Mouse (Mus musculus) liver, embryonic 11.5 days (tissue): ENCODE results near the gene Dazap1. TPM values are rescaled to one million over a fixed set of nuclear protein-coding genes. Genes with fewer than 3 reads are reported as not detected.

ENCODE experiments used
- ATAC-seq: fragments of 200-750 bp; cut with Nextera tagmentation; replicated peaks from 2 replicates; pipeline ENCODE4 v1.8.0; 2017; ENCODE audit warnings: moderate number of reproducible peaks, mild to moderate bottlenecking, moderate TSS enrichment, moderate library complexity; ENCODE audit not compliant: low FRiP score
- DNase-seq: peaks from one replicate; pipeline ENCODE4 v3.0.0-alpha.2; 2017; ENCODE audit warnings: low spot score
- H3K27ac ChIP-seq: fragments of 300-500 bp; sonication (generic); 2 replicates; pipeline ENCODE4 v1.5.1; 2014; ENCODE audit warnings: mild to moderate bottlenecking, low read depth, low read length, control low read depth
- H3K27me3 ChIP-seq: fragments of 300-500 bp; sonication (generic); replicated peaks from 2 replicates; pipeline ENCODE4 v1.6.1; 2014; ENCODE audit warnings: low read length, mixed read lengths; ENCODE audit not compliant: control insufficient read depth, insufficient read depth
- H3K36me3 ChIP-seq: fragments of 300-500 bp; sonication (generic); 2 replicates; pipeline ENCODE4 v1.6.1; 2014; ENCODE audit warnings: mild to moderate bottlenecking, low read length, moderate library complexity, mixed read lengths; ENCODE audit not compliant: control insufficient read depth, insufficient read depth
- H3K4me1 ChIP-seq: fragments of 300-500 bp; sonication (generic); replicated peaks from 2 replicates; pipeline ENCODE4 v1.6.1; 2014; ENCODE audit warnings: low read length, mixed read lengths; ENCODE audit not compliant: control insufficient read depth, insufficient read depth
- H3K4me2 ChIP-seq: fragments of 300-500 bp; sonication (generic); 2 replicates; pipeline ENCODE4 v1.6.1; 2014; ENCODE audit warnings: mild to moderate bottlenecking, control low read depth, moderate library complexity
- H3K4me3 ChIP-seq: fragments of 300-500 bp; sonication (generic); 2 replicates; pipeline ENCODE4 v1.5.1; 2014; ENCODE audit warnings: low read depth, low read length, control low read depth
- H3K9ac ChIP-seq: fragments of 300-500 bp; sonication (generic); 2 replicates; pipeline ENCODE4 v1.6.1; 2014; ENCODE audit warnings: low read depth, low read length, control low read depth
- H3K9me3 ChIP-seq: fragments of 300-500 bp; sonication (generic); 2 replicates; pipeline ENCODE4 v1.6.1; 2016; ENCODE audit warnings: low read length, inconsistent platforms, mixed read lengths; ENCODE audit not compliant: control insufficient read depth
- WGBS: fragments of 180-500 bp; shearing (Covaris S2); extraction: QIAGEN DNeasy Blood & Tissue Kit; methylation state at CpG from one replicate; pipeline ENCODE4 v1.1.7; 2014; 5-methylcytosine and 5-hydroxymethylcytosine counted together
- polyA plus RNA-seq: library from polyadenylated mRNA; unstranded; fragments of >200 nt; fragmentation: Nextera tagmentation; extraction: Ambion mirVana; gene quantifications from 2 replicates; pipeline ENCODE4 v1.2.1, GENCODE M21; 2014

Dazap1 gene
- polyA plus RNA-seq, 1 experiment from 2014 or later = 55.0 TPM

DNA sequence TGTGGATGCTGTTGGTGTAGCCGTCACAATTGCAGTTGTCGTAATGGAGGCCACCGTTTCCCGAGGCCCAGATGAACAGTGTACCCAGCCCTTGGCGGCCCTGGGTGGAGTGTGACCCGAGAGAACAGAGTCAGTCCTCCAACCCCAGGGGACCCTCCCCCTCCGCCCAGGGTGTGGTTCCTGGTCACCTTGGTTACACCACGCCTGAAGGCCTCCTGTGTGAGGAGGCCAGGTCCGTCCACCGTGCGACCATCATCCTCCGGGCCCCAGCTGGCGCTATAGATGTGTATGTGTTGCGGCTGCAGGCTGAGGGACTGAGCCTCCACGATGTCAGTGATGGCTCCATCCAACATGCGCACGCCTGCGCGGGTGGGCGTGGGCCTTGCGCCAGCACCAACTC lies 63.8 kb downstream of the Dazap1 start:
- no peaks in the 10 kb centered on the region for H3K36me3 ChIP-seq
- H3K4me2 ChIP-seq = peak overlapping the region; percentile 23
- H3K9ac ChIP-seq = no peak overlapping the region
- H3K4me1 ChIP-seq = peaks cover 37% of the 10 kb centered on the region
- no peak overlapping the region for H3K27ac ChIP-seq
- no peaks in the 10 kb centered on the region for H3K27me3 ChIP-seq
- H3K9me3 ChIP-seq = no peaks in the 10 kb centered on the region
- WGBS = 75% methylated on average over 21 of the region's 21 CpGs
- no peak for ATAC-seq
- no peak overlapping the region for H3K4me3 ChIP-seq
- no peak for DNase-seq

DNA sequence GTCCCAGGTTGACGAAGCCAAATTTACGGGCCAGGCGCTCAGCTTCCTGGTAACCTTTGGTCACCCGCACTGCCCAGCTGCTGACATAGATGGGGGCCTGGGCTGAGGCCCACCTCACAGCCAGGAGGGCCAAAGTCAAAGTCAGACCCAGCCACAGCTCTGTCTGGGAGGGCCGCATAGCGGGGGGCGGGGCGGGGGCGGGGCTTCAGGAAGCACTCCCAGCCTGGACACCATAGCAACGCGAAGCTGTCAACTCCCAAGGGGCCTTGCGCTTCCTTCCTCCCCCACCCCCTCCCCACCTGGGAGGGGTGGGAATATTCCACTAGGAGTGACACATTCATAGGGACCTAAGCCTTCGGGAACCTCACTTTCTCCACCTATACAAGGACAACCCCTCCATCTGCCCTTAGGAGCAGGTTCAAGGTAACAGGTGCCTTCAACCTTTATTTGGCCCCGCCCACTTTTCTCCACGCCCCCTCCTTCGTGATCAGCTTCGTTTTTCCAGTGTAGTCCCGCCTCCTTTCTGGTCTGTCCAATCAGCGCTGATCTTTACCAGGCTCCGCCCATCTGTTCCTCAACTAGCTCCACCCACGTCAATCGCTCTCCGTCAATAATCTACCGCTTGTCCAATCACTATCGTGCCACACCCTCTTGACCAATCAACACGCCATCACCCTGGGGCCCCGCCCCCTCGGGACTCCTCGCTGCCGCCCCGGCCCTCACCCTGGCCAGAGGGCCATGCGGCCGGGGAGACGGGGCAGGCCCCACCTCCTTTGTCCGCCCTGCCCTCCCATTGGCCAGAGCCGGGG lies 68.2 kb downstream of the Dazap1 start, which contains the start of the genes Pcsk4 and Reep6:
Gene Pcsk4, minus strand, starts transcription at position 226 of the 809 bp plus-strand sequence.
Gene Reep6, plus strand, starts transcription at position 681 of the 809 bp plus-strand sequence.
- WGBS = 4% methylated on average over 36 of the region's 36 CpGs
- Histone ChIP-seq H3K4me3 (peak within 1 kb of the TSS; percentile 72), H3K9ac (peak within 1 kb of the TSS; percentile 81), H3K27ac (peak within 1 kb of the TSS; percentile 95), H3K4me1 (peaks cover 52% of the 10 kb centered on the region), H3K27me3 (no peaks in the 10 kb centered on the region; the same call in none of the 2 replicates), H3K36me3 (0 out of 2 replicates have a peak, but pooled peaks cover 4% of the 10 kb centered on the region), H3K4me2 (peak within 1 kb of the TSS; percentile 99), H3K9me3 (no peaks in the 10 kb centered on the region)
- DNase-seq = peak; percentile 98
- ATAC-seq = peak; percentile 89

DNA sequence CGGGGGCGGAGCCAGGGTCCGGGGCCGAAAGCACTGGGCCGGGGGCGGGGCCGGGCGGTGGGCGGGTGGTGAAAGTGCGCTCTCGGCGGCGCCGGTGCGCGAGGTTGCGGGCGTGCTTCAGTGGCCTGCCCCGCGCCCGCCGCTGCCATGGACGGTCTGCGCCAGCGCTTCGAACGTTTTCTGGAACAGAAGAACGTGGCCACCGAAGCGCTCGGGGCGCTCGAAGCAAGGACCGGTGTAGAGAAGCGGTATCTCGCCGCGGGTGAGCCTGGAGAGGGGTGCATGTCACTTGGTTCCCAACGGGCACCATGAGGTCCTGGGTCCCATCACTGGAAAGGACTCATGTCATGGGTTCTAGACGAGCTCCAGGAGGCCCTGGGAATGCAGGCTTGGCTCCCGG lies 68.8 kb downstream of the Dazap1 start:
- peak overlapping the region; percentile 95 for H3K27ac ChIP-seq
- peaks cover 46% of the 10 kb centered on the region for H3K4me1 ChIP-seq
- no peaks in the 10 kb centered on the region for H3K9me3 ChIP-seq
- peak overlapping the region; percentile 81 for H3K9ac ChIP-seq
- 1% methylated on average over 40 of the region's 41 CpGs for WGBS
- 0 out of 2 replicates have a peak, but pooled peaks cover 7% of the 10 kb centered on the region for H3K36me3 ChIP-seq
- DNase-seq = no peak
- ATAC-seq = no peak
- peak overlapping the region; percentile 72 for H3K4me3 ChIP-seq
- H3K4me2 ChIP-seq = peak overlapping the region; percentile 99
- H3K27me3 ChIP-seq = no peaks in the 10 kb centered on the region; the same call in none of the 2 replicates

DNA sequence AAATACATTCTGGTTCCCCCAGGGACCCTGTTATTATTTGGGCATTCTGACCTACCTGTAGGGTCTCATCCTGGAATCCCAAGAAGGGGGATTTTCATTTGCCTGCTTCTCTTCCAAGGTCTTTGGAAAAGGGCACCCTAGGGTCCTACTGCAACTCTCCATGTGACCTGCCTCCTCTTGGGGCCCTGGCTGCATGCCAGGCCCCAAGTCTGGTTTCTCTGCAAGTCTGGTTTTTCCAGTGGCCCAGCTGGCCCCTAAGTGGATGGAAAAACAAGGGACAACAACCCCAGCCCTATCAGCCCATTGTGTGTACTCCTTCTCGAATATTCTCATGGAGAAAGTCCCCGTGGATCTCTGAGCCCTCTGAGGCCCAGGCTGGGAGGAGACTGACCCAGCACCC lies 69.6 kb downstream of the Dazap1 start:
- no peak for DNase-seq
- Histone ChIP-seq H3K36me3 (peaks cover 12% of the 10 kb centered on the region; the same call in 1 of the 2 replicates), H3K4me1 (peaks cover 43% of the 10 kb centered on the region), H3K9me3 (no peaks in the 10 kb centered on the region), H3K27ac (peak overlapping the region; percentile 95), H3K4me3 (peak overlapping the region; percentile 72), H3K9ac (peak overlapping the region; percentile 81), H3K27me3 (peaks cover under 1% of the 10 kb centered on the region), H3K4me2 (peak overlapping the region; percentile 99)
- no peak for ATAC-seq
- WGBS = 75% methylated on average over 2 of the region's 2 CpGs

DNA sequence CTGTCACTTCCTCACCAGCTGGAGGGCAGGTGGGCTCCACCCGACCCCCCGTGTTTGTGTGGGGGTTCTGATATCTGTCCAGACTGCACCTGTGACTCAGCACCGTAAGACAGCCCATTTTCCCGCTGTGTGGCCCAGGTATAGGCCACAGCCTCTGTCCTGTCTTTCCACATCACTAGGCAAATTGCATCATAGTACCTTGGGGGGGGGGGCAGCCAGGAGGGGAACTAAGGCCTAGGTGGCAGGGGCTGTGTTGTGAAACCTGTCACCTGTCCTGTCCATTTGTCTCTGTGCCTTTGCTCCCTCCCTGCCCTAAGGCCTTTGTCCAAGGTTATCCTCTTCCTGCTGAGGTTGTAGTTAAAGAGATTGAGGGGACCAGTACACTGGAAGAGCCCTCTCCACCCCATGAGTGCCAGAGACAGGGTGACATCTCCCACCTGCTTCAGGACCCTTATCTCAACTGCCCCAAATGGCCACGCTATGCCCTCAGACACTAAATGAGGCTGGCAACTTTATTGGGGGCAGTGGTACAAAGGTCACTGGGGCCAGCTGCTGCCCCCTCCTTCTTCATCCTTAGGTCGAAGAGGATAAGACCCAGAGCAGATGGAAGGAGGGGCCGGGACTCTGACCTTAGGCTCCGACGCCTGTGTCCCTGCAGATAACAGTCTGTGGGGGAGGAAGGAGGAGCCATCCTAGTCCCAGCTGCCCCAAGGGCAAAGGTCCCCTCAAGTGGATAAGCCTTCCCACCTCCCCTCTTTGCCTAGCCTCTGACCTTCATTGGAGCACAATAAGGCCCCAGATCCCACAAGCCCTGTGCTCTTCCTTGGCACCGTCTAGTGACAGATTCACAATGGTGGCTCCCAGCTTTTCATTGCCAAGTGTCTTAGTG lies 70.6 kb downstream of the Dazap1 start:
- Histone ChIP-seq H3K9ac (peak overlapping the region; percentile 81), H3K4me3 (peak overlapping the region; percentile 72), H3K9me3 (no peaks in the 10 kb centered on the region), H3K27me3 (peaks cover 4% of the 10 kb centered on the region), H3K36me3 (peaks cover 15% of the 10 kb centered on the region; the same call in 1 of the 2 replicates), H3K27ac (peak overlapping the region; percentile 95), H3K4me2 (peak overlapping the region; percentile 99), H3K4me1 (peaks cover 43% of the 10 kb centered on the region)
- 27% methylated on average over 10 of the region's 10 CpGs for WGBS
- DNase-seq (no peak), ATAC-seq (peak; percentile 70)

DNA sequence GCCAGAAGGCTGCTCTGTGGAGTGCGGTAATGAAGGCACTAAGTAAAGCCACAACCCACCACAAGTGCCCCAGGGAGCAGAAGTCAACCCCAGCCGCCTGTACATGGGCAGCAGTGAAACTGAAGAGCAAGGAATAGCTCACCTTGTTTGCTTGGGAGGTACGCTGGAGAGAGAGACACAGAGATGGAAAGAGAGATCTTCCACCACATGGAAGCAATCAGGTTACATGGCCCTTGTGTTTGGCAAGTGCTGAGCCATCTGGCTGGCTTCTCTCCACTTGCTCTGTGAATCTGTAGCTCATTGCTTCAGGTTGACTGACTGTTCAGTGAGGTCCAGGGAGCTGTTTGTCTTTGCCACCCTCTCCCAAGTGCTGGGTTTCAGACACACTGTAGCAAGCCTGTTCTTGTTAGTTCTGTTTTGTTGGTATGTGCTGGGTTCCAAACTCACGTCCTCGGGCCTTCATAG lies 71.3 kb downstream of the Dazap1 start:
- WGBS = 69% methylated on average over 5 of the region's 5 CpGs
- peaks cover 15% of the 10 kb centered on the region; the same call in 1 of the 2 replicates for H3K36me3 ChIP-seq
- DNase-seq (no peak), ATAC-seq (no peak)
- peak overlapping the region; percentile 81 for H3K9ac ChIP-seq
- peak overlapping the region; percentile 95 for H3K27ac ChIP-seq
- peak overlapping the region; percentile 99 for H3K4me2 ChIP-seq
- H3K4me1 ChIP-seq = peaks cover 43% of the 10 kb centered on the region
- H3K9me3 ChIP-seq = no peaks in the 10 kb centered on the region
- peaks cover 4% of the 10 kb centered on the region for H3K27me3 ChIP-seq
- peak overlapping the region; percentile 25; the same call in 1 of the 2 replicates for H3K4me3 ChIP-seq

DNA sequence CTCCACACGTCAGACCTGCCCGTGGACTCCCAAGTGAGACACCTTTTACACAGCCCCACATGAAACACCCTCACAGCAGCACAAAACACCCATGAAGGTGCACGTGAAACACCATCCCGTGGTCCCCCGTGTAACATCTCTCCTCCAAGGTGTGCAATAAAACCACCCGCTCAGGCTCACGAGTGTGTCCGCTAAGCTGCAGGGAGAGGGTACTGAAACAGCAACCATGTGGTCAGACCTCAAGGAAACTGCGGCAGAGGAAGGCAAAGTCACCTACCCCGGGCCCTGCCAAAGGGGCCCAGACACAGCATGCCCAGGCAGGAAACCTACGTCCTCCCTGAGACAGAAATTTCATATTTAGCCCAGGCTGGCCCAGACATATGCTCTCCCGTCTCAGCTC lies 75.0 kb downstream of the Dazap1 start:
- 82% methylated on average over 12 of the region's 12 CpGs for WGBS
- H3K36me3 ChIP-seq = peaks cover 15% of the 10 kb centered on the region; the same call in 1 of the 2 replicates
- H3K9me3 ChIP-seq = no peaks in the 10 kb centered on the region
- H3K27ac ChIP-seq = peak overlapping the region; percentile 16; the same call in 1 of the 2 replicates
- no peak overlapping the region for H3K4me3 ChIP-seq
- no peak overlapping the region for H3K9ac ChIP-seq
- no peak for ATAC-seq
- DNase-seq = no peak
- no peak overlapping the region for H3K4me2 ChIP-seq
- H3K4me1 ChIP-seq = peaks cover 36% of the 10 kb centered on the region
- H3K27me3 ChIP-seq = peaks cover 14% of the 10 kb centered on the region
